Mouse (Mus musculus): Measurements from ENCODE around the gene Gm13420. TPM values are rescaled to one million over a fixed set of nuclear protein-coding genes. Genes with fewer than 3 reads are reported as not detected.
A peak's percentile ranks its signal among the peaks of the same experiment; 100 is the strongest.
"Not testable (repeated sequence)": the region's sequence is repeated elsewhere in the genome, so short reads cannot be mapped to it uniquely, and the experiment has no call there.

The Gm13420 gene
- not detected in 2 replicates for total RNA-seq (2014; rRNA removed; ENCODE audit: low replicate concordance)
- polyA plus RNA-seq (2015; fragmentation: Nextera tagmentation; extraction: Ambion mirVana): not detected in 2 replicates

- Histone ChIP-seq H3K27me3 (ENCODE audit: control insufficient read depth, insufficient read depth, low read length) (peaks cover 42% of the 10 kb centered on the region), H3K9ac (replicated peaks; ENCODE audit: low read depth, low read length) (no peak within 1 kb of the TSS)
These were observed at the start of gene Gm13420 for GRCm38 (mm10) chr2:29751497-29751896. Gene Gm13420 (minus strand): TSS chr2:29751685.

DNA sequence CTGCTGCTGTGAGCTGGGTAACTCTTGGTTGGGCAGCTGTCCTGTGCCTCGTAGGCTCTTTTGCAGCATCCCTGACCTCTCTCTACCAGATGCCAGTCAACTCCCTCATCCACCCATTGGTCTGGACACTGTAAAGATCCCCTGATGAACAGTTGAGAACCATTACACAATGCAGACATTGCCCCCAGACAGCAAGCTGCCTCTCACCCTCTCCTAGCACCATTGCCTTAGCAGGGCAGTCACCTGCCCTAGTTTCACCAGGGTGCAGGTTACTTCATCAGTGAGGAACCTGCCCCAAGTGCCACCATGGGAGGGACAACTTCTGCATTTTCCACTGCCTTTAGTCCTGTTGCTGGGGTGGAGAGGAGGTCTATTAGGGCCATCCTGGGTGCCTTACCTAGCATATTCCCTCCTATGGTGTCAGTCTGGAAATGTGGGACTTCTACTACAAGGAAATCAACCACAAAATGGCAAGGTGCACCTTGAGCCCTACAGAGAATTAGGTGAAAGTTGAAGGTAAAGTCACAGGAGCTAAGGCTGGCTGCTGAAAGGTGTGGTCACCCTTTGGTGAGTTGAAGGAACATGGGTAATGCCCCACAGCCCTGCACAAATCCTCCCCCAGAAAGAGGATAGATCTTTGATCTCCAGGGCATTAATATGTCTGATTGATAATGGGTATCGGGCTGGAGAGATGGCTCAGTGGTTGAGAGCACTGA lies 41.4 kb upstream of the Gm13420 start:
- no peak for ATAC-seq (ENCODE audit: insufficient read depth, low read depth)
- no peak for TF ChIP-seq CTCF (IDR thresholded peaks at IDR 0.05; ENCODE audit: low read depth)
- no peak for TF ChIP-seq EP300 (IDR thresholded peaks at IDR 0.05; ENCODE audit: low read depth)
- H3K27me3 ChIP-seq (ENCODE audit: control insufficient read depth, insufficient read depth, low read length): no peaks in the 10 kb centered on the region
- no peak overlapping the region for H3K9ac ChIP-seq (replicated peaks; ENCODE audit: low read depth, low read length)
- H3K4me2 ChIP-seq (ENCODE audit: low read depth, low read length): no peak overlapping the region
- H3K4me3 ChIP-seq (ENCODE audit: low read depth, low read length): no peak overlapping the region
- no peak overlapping the region for H3K27ac ChIP-seq (ENCODE audit: low read depth)
- H3K36me3 ChIP-seq (replicated peaks; ENCODE audit: control insufficient read depth, insufficient read depth, low read length): peaks cover 37% of the 10 kb centered on the region
- H3K4me1 ChIP-seq (ENCODE audit: control insufficient read depth, insufficient read depth): peaks cover 4% of the 10 kb centered on the region; the same call in 1 of the 2 replicates
- 87% methylated on average over 2 of the region's 2 CpGs for WGBS
- no peak for DNase-seq (ENCODE audit: low spot score)
- H3K9me3 ChIP-seq (replicated peaks; ENCODE audit: control insufficient read depth, low read length): no peaks in the 10 kb centered on the region

More at GRCm38 (mm10) chr2:29751497-29751896, at the start of gene Gm13420:
- H3K4me3 ChIP-seq (ENCODE audit: low read depth, low read length): 0 out of 2 replicates have a peak within 1 kb of the TSS, but pooled peaks have one; percentile 7
- ATAC-seq (ENCODE audit: insufficient read depth, low read depth) (no peak), DNase-seq (ENCODE audit: low spot score) (no peak)
- H3K4me2 ChIP-seq (ENCODE audit: low read depth, low read length): no peak within 1 kb of the TSS
- no peak within 1 kb of the TSS for H3K27ac ChIP-seq (ENCODE audit: low read depth)
- H3K9me3 ChIP-seq (replicated peaks; ENCODE audit: control insufficient read depth, low read length): no peaks in the 10 kb centered on the region
- TF ChIP-seq CTCF (IDR thresholded peaks at IDR 0.05; ENCODE audit: low read depth): no peak
- H3K4me1 ChIP-seq (ENCODE audit: control insufficient read depth, insufficient read depth): no peaks in the 10 kb centered on the region
- 8% methylated on average over 28 of the region's 28 CpGs for WGBS
- no peaks in the 10 kb centered on the region for H3K36me3 ChIP-seq (replicated peaks; ENCODE audit: control insufficient read depth, insufficient read depth, low read length)

GRCm38 (mm10) chr2:29787937-29788681 lies 36.6 kb upstream of the Gm13420 start, which contains the start of gene Trub2:
Gene Trub2 (minus strand): TSS chr2:29788502.
- no peak for TF ChIP-seq CTCF (IDR thresholded peaks at IDR 0.05; ENCODE audit: low read depth)
- no peak for TF ChIP-seq EP300 (IDR thresholded peaks at IDR 0.05; ENCODE audit: low read depth)
- Histone ChIP-seq H3K9ac (replicated peaks; ENCODE audit: low read depth, low read length) (peak within 1 kb of the TSS; percentile 58), H3K27ac (ENCODE audit: low read depth) (peak within 1 kb of the TSS; percentile 84), H3K9me3 (replicated peaks; ENCODE audit: control insufficient read depth, low read length) (no peaks in the 10 kb centered on the region), H3K4me1 (ENCODE audit: control insufficient read depth, insufficient read depth) (peaks cover 9% of the 10 kb centered on the region; the same call in 1 of the 2 replicates), H3K4me2 (ENCODE audit: low read depth, low read length) (peak within 1 kb of the TSS; percentile 79), H3K36me3 (replicated peaks; ENCODE audit: control insufficient read depth, insufficient read depth, low read length) (peaks cover 49% of the 10 kb centered on the region), H3K27me3 (ENCODE audit: control insufficient read depth, insufficient read depth, low read length) (no peaks in the 10 kb centered on the region), H3K4me3 (ENCODE audit: low read depth, low read length) (peak within 1 kb of the TSS; percentile 70)
- ATAC-seq (ENCODE audit: insufficient read depth, low read depth) (peak; percentile 91), DNase-seq (ENCODE audit: low spot score) (peak; percentile 70)
- WGBS: under 1% methylated on average over 45 of the region's 45 CpGs

GRCm38 (mm10) chr2:29787104-29787917 lies 35.8 kb upstream of the Gm13420 start, which contains the start of gene Coq4:
Gene Coq4 (plus strand): TSS chr2:29787493.
- WGBS: 3% methylated on average over 31 of the region's 31 CpGs
- H3K9me3 ChIP-seq (replicated peaks; ENCODE audit: control insufficient read depth, low read length): no peaks in the 10 kb centered on the region
- peaks cover 57% of the 10 kb centered on the region for H3K36me3 ChIP-seq (replicated peaks; ENCODE audit: control insufficient read depth, insufficient read depth, low read length)
- peak within 1 kb of the TSS; percentile 79 for H3K4me2 ChIP-seq (ENCODE audit: low read depth, low read length)
- H3K27ac ChIP-seq (ENCODE audit: low read depth): peak within 1 kb of the TSS; percentile 84
- ATAC-seq (ENCODE audit: insufficient read depth, low read depth) (peak; percentile 91), DNase-seq (ENCODE audit: low spot score) (peak; percentile 96)
- peaks cover 9% of the 10 kb centered on the region; the same call in 1 of the 2 replicates for H3K4me1 ChIP-seq (ENCODE audit: control insufficient read depth, insufficient read depth)
- TF ChIP-seq EP300 (IDR thresholded peaks at IDR 0.05; ENCODE audit: low read depth) (no peak), CTCF (IDR thresholded peaks at IDR 0.05; ENCODE audit: low read depth) (no peak)
- peak within 1 kb of the TSS; percentile 70 for H3K4me3 ChIP-seq (ENCODE audit: low read depth, low read length)
- H3K9ac ChIP-seq (replicated peaks; ENCODE audit: low read depth, low read length): peak within 1 kb of the TSS; percentile 58
- H3K27me3 ChIP-seq (ENCODE audit: control insufficient read depth, insufficient read depth, low read length): no peaks in the 10 kb centered on the region

DNA sequence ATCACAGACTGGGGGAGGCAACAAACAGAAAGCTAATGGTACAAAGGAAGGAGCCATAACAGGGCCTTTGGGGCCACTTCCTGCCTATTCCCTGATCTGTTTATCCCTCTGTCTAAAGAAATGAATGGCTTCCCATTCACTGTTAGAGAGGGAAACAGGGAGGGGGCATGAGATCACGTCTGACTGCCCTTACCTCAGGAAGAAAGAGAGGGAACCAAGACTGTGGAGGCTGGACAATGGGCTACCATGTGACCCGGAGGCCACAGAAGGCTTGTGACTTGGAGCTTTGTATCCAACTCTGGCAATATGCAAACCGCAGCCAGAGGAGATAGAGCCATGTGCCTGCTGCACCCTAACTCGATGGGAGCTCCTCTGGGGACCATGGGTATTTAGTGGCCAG lies 32.8 kb upstream of the Gm13420 start:
- H3K27me3 ChIP-seq (ENCODE audit: control insufficient read depth, insufficient read depth, low read length): no peaks in the 10 kb centered on the region
- H3K9me3 ChIP-seq (replicated peaks; ENCODE audit: control insufficient read depth, low read length): no peaks in the 10 kb centered on the region; the same call in 1 of the 2 replicates
- H3K4me3 ChIP-seq (ENCODE audit: low read depth, low read length): no peak overlapping the region
- no peak overlapping the region for H3K4me2 ChIP-seq (ENCODE audit: low read depth, low read length)
- WGBS: 66% methylated on average over 4 of the region's 4 CpGs
- ATAC-seq (ENCODE audit: insufficient read depth, low read depth) (no peak), DNase-seq (ENCODE audit: low spot score) (no peak)
- no peak overlapping the region for H3K9ac ChIP-seq (replicated peaks; ENCODE audit: low read depth, low read length)
- H3K36me3 ChIP-seq (replicated peaks; ENCODE audit: control insufficient read depth, insufficient read depth, low read length): peaks cover 61% of the 10 kb centered on the region
- H3K27ac ChIP-seq (ENCODE audit: low read depth): no peak overlapping the region
- peaks cover 9% of the 10 kb centered on the region; the same call in 1 of the 2 replicates for H3K4me1 ChIP-seq (ENCODE audit: control insufficient read depth, insufficient read depth)
- TF ChIP-seq EP300 (IDR thresholded peaks at IDR 0.05; ENCODE audit: low read depth) (no peak), CTCF (IDR thresholded peaks at IDR 0.05; ENCODE audit: low read depth) (no peak)

GRCm38 (mm10) chr2:29781256-29781655 lies 29.8 kb upstream of the Gm13420 start:
- not testable (repeated sequence) for DNase-seq (ENCODE audit: low spot score); ATAC-seq (ENCODE audit: insufficient read depth, low read depth); H3K4me3 ChIP-seq (ENCODE audit: low read depth, low read length); H3K27ac ChIP-seq (ENCODE audit: low read depth); H3K9ac ChIP-seq (replicated peaks; ENCODE audit: low read depth, low read length); H3K4me2 ChIP-seq (ENCODE audit: low read depth, low read length); H3K27me3 ChIP-seq (ENCODE audit: control insufficient read depth, insufficient read depth, low read length); H3K9me3 ChIP-seq (replicated peaks; ENCODE audit: control insufficient read depth, low read length); H3K4me1 ChIP-seq (ENCODE audit: control insufficient read depth, insufficient read depth)
- H3K36me3 ChIP-seq (replicated peaks; ENCODE audit: control insufficient read depth, insufficient read depth, low read length): peaks cover 90% of the 10 kb centered on the region
- WGBS: 97% methylated on average over 2 of the region's 2 CpGs

All from heart, postnatal 0 days (tissue).